Mouse (Mus musculus) neural tube, embryonic 12.5 days (tissue): Measurements from ENCODE around the gene Fus. TPM values are rescaled to one million over a fixed set of nuclear protein-coding genes. Genes with fewer than 3 reads are reported as not detected.
"Not testable (repeated sequence)": the region's sequence is repeated elsewhere in the genome, so short reads cannot be mapped to it uniquely, and the experiment has no call there.

Experiments used
- ATAC-seq: fragments of 200-750 bp; cut with Nextera tagmentation; 2 replicates; pipeline ENCODE4 v1.8.0; 2017; ENCODE audit warnings: low read depth, mild to moderate bottlenecking, moderate TSS enrichment, moderate library complexity; ENCODE audit not compliant: low FRiP score
- H3K27ac ChIP-seq: fragments of 300-500 bp; sonication (generic); 2 replicates; pipeline ENCODE4 v1.5.1; 2016
- H3K27me3 ChIP-seq: fragments of 300-500 bp; sonication (generic); replicated peaks from 2 replicates; pipeline ENCODE4 v1.6.1; 2016; ENCODE audit warnings: mild to moderate bottlenecking
- H3K36me3 ChIP-seq: fragments of 300-500 bp; sonication (generic); 2 replicates; pipeline ENCODE4 v1.6.1; 2016; ENCODE audit warnings: mild to moderate bottlenecking
- H3K4me1 ChIP-seq: fragments of 300-500 bp; sonication (generic); 2 replicates; pipeline ENCODE4 v1.6.1; 2016
- H3K4me2 ChIP-seq: fragments of 300-500 bp; sonication (generic); replicated peaks from 2 replicates; pipeline ENCODE4 v1.6.1; 2016; ENCODE audit warnings: mild to moderate bottlenecking
- H3K4me3 ChIP-seq: fragments of 300-500 bp; sonication (generic); 2 replicates; pipeline ENCODE4 v1.5.1; 2016
- H3K9ac ChIP-seq: fragments of 300-500 bp; sonication (generic); 2 replicates; pipeline ENCODE4 v1.6.1; 2016; ENCODE audit warnings: mild to moderate bottlenecking
- H3K9me3 ChIP-seq: fragments of 300-500 bp; sonication (generic); 2 replicates; pipeline ENCODE4 v1.6.1; 2016; ENCODE audit warnings: mild to moderate bottlenecking
- WGBS: fragments of 180-500 bp; shearing (Covaris S2); methylation state at CpG from one replicate; pipeline ENCODE4 v1.1.7; 2016; 5-methylcytosine and 5-hydroxymethylcytosine counted together
- polyA plus RNA-seq: library from polyadenylated mRNA; unstranded; fragments of >200 nt; fragmentation: Nextera tagmentation; extraction: Ambion mirVana; gene quantifications from 2 replicates; pipeline ENCODE4 v1.2.1, GENCODE M21; 2016

The Fus gene
- polyA plus RNA-seq, 1 experiment from 2014 or later = 481 TPM

DNA sequence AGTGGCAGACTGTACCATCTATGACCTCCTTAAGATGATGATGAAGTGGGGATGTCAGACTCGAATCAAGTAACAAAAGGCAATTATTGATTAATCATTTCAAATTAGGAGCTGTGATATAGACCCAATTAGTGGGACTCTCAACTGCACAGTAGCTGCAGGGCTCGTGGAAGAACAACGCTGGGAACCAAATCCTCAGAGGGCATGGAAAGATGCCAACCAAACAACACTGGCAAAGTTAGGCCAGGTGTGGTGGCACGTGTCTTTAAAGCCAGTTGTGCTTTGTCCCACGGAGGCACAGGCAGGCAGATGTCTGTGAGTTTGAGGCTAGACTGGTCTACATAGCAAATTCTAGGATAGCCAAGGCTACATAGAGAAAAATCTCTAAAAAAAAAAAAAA, 36.6 kb upstream of the Fus start:
- H3K27ac ChIP-seq = no peak overlapping the region
- peaks cover 13% of the 10 kb centered on the region for H3K36me3 ChIP-seq
- no peaks in the 10 kb centered on the region for H3K9me3 ChIP-seq
- H3K4me1 ChIP-seq = peaks cover 8% of the 10 kb centered on the region; the same call in 1 of the 2 replicates
- no peak overlapping the region for H3K4me3 ChIP-seq
- H3K27me3 ChIP-seq = peaks cover 33% of the 10 kb centered on the region
- H3K9ac ChIP-seq = no peak overlapping the region
- no peak overlapping the region for H3K4me2 ChIP-seq
- 78% methylated on average over 5 of the region's 5 CpGs for WGBS
- no peak for ATAC-seq

GRCm38 (mm10) chr7:127931351-127932135, 35.7 kb upstream of the Fus start:
- no peak overlapping the region for H3K27ac ChIP-seq
- H3K4me1 ChIP-seq = peaks cover 16% of the 10 kb centered on the region
- ATAC-seq = no peak
- peaks cover 8% of the 10 kb centered on the region; the same call in 1 of the 2 replicates for H3K36me3 ChIP-seq
- WGBS = 55% methylated on average over 13 of the region's 13 CpGs
- H3K27me3 ChIP-seq = peaks cover 33% of the 10 kb centered on the region
- H3K4me3 ChIP-seq = no peak overlapping the region
- H3K9me3 ChIP-seq = no peaks in the 10 kb centered on the region
- H3K4me2 ChIP-seq = no peak overlapping the region
- no peak overlapping the region for H3K9ac ChIP-seq

DNA sequence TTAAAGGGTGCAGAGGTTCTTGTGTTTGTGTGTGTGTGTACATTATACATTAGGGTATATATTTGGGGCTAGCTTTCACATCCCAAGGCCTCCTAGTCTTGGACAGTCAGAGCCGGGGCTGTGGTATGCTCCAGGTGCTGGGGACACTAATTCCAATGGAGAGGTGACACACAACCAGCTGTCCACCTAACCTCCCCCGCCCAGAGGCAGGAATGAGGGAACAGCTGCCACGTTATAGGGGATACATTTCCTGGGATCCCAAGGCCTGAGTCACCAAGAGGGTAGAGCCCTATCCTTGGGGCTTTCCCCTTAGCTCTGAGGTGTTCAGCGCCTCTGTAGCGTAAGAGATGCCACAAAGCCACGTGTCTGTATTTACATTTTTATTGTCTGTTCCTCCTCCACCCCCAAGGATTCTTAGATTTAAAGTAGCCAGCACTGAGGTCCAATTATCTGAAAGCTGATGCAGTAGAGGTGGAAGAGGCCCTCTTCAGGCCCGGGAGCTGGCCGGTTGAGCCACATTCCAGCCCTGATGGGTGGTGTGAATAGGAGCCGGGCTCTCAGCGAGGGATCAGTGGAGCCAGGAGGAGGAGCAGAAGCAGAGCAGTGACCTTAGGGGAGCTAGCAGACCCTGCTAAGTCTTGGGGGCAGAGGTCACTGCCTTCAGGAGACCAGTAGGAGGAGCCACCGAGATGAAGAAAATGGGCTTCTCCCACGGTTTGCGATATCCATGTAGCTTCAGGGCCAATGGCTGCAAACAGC, 34.8 kb upstream of the Fus start:
- no peaks in the 10 kb centered on the region for H3K36me3 ChIP-seq
- peaks cover 17% of the 10 kb centered on the region for H3K4me1 ChIP-seq
- H3K27ac ChIP-seq = no peak overlapping the region
- peaks cover 33% of the 10 kb centered on the region for H3K27me3 ChIP-seq
- 21% methylated on average over 13 of the region's 13 CpGs for WGBS
- H3K4me2 ChIP-seq = no peak overlapping the region
- no peak for ATAC-seq
- no peaks in the 10 kb centered on the region for H3K9me3 ChIP-seq
- no peak overlapping the region for H3K4me3 ChIP-seq
- no peak overlapping the region for H3K9ac ChIP-seq

DNA sequence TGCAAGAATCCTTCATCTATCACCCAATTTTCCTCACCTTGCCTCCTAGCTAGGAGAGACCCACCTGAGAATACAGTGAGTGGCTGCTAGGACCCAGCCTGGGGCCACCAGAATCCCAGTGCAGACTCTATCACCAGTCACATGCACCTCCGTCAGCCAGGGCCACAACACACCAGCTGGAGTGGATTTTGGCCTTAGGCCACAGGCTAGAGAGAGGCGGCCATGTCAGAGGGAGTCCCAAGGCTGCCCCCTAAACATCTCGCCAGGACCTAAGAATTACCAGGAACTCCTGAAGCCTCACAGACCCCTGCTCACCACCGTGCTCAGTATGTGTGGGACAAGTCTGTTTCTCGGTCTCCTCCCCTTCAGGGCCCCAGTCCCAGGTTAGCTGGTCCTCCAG, 33.2 kb upstream of the Fus start:
- WGBS = 87% methylated on average over 5 of the region's 5 CpGs
- Histone ChIP-seq H3K4me1 (peaks cover 17% of the 10 kb centered on the region), H3K9ac (0 out of 2 replicates have a peak overlapping the region, but pooled peaks have one; percentile 33), H3K27ac (no peak overlapping the region), H3K4me2 (no peak overlapping the region), H3K4me3 (no peak overlapping the region), H3K27me3 (peaks cover 19% of the 10 kb centered on the region), H3K36me3 (no peaks in the 10 kb centered on the region), H3K9me3 (no peaks in the 10 kb centered on the region)
- ATAC-seq = no peak

- no peaks in the 10 kb centered on the region for H3K36me3 ChIP-seq
- ATAC-seq = peak; percentile 95
- H3K4me2 ChIP-seq = peak overlapping the region; percentile 93
- H3K4me1 ChIP-seq = peaks cover 17% of the 10 kb centered on the region
- peaks cover 8% of the 10 kb centered on the region; the same call in 1 of the 2 replicates for H3K27me3 ChIP-seq
- H3K4me3 ChIP-seq = peak overlapping the region; percentile 67
- H3K9ac ChIP-seq = peak overlapping the region; percentile 76
- WGBS = 6% methylated on average over 32 of the region's 32 CpGs
- no peaks in the 10 kb centered on the region for H3K9me3 ChIP-seq
- H3K27ac ChIP-seq = peak overlapping the region; percentile 60; the same call in 1 of the 2 replicates
These were observed 32.1 kb upstream of the Fus start for GRCm38 (mm10) chr7:127935028-127935722.

GRCm38 (mm10) chr7:127935748-127936159, 31.5 kb upstream of the Fus start:
- H3K4me2 ChIP-seq = peak overlapping the region; percentile 93
- under 1% methylated on average over 38 of the region's 38 CpGs for WGBS
- peak overlapping the region; percentile 76 for H3K9ac ChIP-seq
- H3K4me1 ChIP-seq = peaks cover 17% of the 10 kb centered on the region
- peak; percentile 51; the same call in 1 of the 2 replicates for ATAC-seq
- H3K9me3 ChIP-seq = no peaks in the 10 kb centered on the region
- H3K4me3 ChIP-seq = peak overlapping the region; percentile 67
- H3K36me3 ChIP-seq = no peaks in the 10 kb centered on the region
- peak overlapping the region; percentile 60; the same call in 1 of the 2 replicates for H3K27ac ChIP-seq
- 0 out of 2 replicates have a peak, but pooled peaks cover 5% of the 10 kb centered on the region for H3K27me3 ChIP-seq

DNA sequence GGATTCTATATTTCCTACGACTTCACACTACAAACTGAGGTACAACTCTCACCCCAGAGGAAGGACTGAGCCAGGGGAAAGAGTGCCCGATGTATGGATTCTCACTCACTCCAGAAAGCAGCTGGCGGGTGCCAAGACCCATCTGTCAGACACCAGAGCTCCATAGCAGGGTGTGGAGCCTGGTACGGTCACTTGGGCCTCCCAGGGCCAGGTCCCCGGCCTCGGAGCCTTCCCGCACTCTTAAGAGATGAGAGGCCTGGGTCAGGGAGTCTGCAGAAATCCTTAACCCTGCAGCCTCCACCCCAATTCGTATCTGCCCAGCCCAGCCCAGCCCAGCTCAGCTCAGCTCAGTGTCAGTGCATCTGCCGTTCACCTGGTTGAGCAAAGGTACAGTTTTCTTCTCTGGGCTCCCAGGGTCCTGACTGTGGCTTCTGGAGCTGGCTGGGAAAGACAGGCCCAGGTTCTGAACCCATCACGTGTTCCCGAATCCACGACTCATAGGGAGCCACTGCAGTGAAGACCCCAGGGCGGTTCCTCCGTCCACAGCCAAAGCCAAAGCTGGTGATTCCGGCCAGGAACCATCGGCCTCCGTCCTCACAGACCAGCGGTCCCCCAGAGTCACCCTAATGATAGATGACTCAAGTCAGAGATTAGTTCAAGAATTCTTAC, 30.9 kb upstream of the Fus start:
- H3K4me3 ChIP-seq = peak overlapping the region; percentile 67
- H3K9ac ChIP-seq = peak overlapping the region; percentile 76
- H3K4me2 ChIP-seq = peak overlapping the region; percentile 93
- H3K27me3 ChIP-seq = 0 out of 2 replicates have a peak, but pooled peaks cover 3% of the 10 kb centered on the region
- no peak for ATAC-seq
- 60% methylated on average over 18 of the region's 18 CpGs for WGBS
- H3K27ac ChIP-seq = no peak overlapping the region
- H3K9me3 ChIP-seq = no peaks in the 10 kb centered on the region
- H3K4me1 ChIP-seq = peaks cover 17% of the 10 kb centered on the region
- H3K36me3 ChIP-seq = no peaks in the 10 kb centered on the region

GRCm38 (mm10) chr7:127942097-127942496, 25.2 kb upstream of the Fus start:
- not testable (repeated sequence) for H3K4me2 ChIP-seq, H3K27ac ChIP-seq, H3K36me3 ChIP-seq, ATAC-seq, H3K4me3 ChIP-seq, H3K9ac ChIP-seq, H3K9me3 ChIP-seq, H3K4me1 ChIP-seq
- 59% methylated on average over 2 of the region's 2 CpGs for WGBS
- H3K27me3 ChIP-seq = peaks cover 25% of the 10 kb centered on the region

- no peak overlapping the region for H3K4me3 ChIP-seq
- no peak overlapping the region for H3K9ac ChIP-seq
- no peaks in the 10 kb centered on the region for H3K4me1 ChIP-seq
- H3K9me3 ChIP-seq = no peaks in the 10 kb centered on the region
- peak overlapping the region; percentile 24; the same call in 1 of the 2 replicates for H3K4me2 ChIP-seq
- no peak for ATAC-seq
- H3K36me3 ChIP-seq = no peaks in the 10 kb centered on the region
- 14% methylated on average over 23 of the region's 23 CpGs for WGBS
- H3K27ac ChIP-seq = no peak overlapping the region
- H3K27me3 ChIP-seq = peaks cover 25% of the 10 kb centered on the region
These were observed 22.6 kb upstream of the Fus start for GRCm38 (mm10) chr7:127944614-127945013.

DNA sequence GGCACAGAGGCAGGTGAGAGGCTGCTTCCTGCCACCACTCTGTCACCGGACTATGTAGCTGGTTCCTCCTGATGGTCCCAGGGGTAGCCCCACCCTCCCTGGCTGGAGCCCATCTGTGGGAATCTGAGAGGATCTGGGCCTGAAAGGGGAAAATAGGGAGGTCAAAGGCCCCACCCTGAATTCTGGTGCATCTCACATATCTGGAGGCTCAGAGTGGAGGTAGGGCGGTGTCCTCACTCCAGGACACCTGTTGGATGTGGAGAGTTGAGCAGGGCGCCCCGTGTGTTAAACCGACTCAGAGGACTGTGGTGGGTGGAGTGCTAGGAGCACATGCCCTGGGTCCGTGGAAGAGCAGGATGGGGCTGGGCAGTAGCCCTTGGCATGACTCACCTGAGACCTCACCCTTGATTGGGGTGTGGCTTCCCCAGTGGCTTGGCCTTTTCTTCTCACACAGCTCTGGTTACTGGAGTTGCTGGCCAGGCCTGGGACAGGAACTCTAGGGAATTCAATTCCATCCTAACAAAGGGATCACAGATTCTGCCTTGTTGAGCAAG, 20.7 kb upstream of the Fus start, which contains the start of gene Prss36:
Prss36 (minus strand) TSS at position 256 of the 554 bp plus-strand sequence.
- WGBS = 83% methylated on average over 6 of the region's 6 CpGs
- ATAC-seq = no peak
- Histone ChIP-seq H3K4me1 (no peaks in the 10 kb centered on the region), H3K9ac (no peak within 1 kb of the TSS), H3K27me3 (peaks cover 25% of the 10 kb centered on the region), H3K9me3 (no peaks in the 10 kb centered on the region), H3K36me3 (no peaks in the 10 kb centered on the region), H3K4me2 (no peak within 1 kb of the TSS), H3K4me3 (no peak within 1 kb of the TSS), H3K27ac (no peak within 1 kb of the TSS)

GRCm38 (mm10) chr7:127952864-127953581, 14.2 kb upstream of the Fus start:
- no peaks in the 10 kb centered on the region for H3K9me3 ChIP-seq
- WGBS = 42% methylated on average over 13 of the region's 13 CpGs
- no peak overlapping the region for H3K4me3 ChIP-seq
- H3K36me3 ChIP-seq = no peaks in the 10 kb centered on the region
- H3K4me2 ChIP-seq = no peak overlapping the region
- no peak overlapping the region for H3K9ac ChIP-seq
- no peak overlapping the region for H3K27ac ChIP-seq
- H3K4me1 ChIP-seq = no peaks in the 10 kb centered on the region
- H3K27me3 ChIP-seq = no peaks in the 10 kb centered on the region
- ATAC-seq = no peak
